Mouse (Mus musculus): Measurements from ENCODE around the gene Olfr1032.
"Not testable (repeated sequence)": the region's sequence is repeated elsewhere in the genome, so short reads cannot be mapped to it uniquely, and the experiment has no call there.

Gene Olfr1032

DNA sequence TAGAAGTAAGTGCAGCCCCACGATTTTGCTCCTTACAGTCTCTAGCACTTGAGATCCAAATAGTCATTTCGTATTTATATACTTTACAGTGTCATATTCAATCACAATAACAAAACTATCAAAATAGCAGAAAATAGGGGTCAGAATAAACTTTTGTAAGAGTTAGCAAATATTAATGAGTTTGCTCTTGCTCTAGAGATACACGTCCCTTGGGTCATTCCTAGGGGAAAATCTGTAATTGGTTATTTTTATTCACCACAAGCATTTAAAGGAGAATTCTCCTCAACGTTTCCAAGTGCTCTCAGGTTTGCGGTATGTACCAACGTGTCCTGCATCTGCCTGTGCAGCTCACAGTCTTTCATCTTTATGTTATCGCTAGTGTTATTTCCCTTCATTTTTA is at the start of gene Olfr1032:
Olfr1032 (plus strand) TSS at position 301 of the 400 bp plus-strand sequence.
- DNase-seq (ENCODE audit: low read depth, low spot score), result no peak

DNA sequence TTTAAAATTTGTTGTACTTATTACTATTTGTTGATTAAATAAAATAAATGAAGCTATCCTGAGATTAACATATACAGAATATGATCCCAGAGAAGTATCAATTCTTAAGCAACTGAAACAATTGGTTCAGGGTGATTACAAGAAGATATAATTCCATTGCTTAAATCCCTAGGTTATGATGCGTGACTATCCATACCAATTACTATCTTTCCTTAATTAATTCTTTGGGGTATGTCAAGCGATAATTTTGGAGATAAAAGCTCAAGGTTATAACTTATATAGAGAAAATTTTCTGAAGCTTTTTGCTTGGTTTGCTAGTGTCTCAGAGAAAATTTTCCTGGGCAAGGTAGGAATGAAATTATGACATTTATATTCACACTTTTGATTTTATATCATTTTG is 31.7 kb upstream of the Olfr1032 start, which contains the start of gene Olfr1029:
Olfr1029 (plus strand) TSS at position 301 of the 400 bp plus-strand sequence.
- no peak for DNase-seq (ENCODE audit: low read depth, low spot score)

DNA sequence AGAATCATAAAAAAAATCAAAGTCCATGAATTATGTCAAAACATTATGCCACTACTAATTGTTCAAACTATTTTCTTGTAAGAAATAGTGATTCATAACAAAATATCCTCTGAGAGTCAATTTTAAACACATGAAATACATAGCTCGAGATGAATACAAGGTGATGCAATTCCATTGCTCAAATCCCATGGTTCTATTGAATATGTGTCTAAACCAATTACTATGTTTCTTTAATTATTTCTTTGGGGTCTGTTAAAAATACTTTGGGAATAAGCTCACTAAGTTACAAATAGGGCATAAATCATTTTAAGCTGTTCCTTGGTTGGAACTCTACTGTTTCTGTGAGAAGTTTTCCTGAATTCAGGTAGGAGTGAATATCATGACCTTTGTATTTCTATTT is 26.4 kb upstream of the Olfr1032 start, which contains the start of gene Olfr1030:
Olfr1030 (plus strand) TSS at position 301 of the 400 bp plus-strand sequence.
- DNase-seq (ENCODE audit: low read depth, low spot score), result no peak

DNA sequence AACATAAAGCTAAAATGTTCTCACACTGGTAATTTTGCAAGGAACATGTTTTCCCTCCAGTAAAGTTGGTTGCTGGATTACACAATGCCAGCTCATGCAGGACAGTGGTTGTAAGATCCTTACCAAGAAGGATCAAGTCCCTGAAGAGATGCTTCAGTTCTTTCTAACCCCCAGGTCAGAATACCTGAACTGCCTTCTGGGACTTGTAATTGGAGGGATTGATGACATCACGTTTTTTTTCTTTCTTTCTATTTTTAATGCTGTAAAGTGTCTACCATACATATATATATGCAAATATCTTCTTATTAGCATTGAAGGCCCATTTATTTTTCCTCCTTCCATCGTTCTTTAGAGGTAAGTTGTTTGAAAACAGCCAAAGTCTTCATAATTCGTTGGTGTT is 15.3 kb upstream of the Olfr1032 start, which contains the start of gene Olfr1031:
Olfr1031 (plus strand) TSS at position 301 of the 400 bp plus-strand sequence.
- DNase-seq (ENCODE audit: low read depth, low spot score), result no peak

DNA sequence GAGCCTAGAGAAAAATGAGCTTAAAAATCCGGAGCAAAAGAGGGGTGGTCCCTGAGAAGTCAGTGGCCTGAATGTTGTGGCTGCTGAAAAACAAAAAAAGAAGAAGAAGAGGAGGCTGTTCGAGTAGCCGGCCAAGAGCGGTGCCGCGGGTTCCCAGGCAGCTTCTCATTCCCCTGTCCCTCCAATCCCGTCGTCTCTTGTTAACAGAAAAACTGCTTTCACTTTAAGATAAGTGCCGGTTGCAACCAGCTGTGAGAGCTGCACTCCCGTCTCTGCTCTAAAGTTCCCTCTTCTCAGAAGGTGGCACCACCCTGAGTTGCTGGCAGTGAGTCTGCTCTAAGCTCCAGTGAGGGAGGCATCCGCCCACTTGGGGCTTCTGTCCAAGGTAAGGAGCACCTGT is 15.1 kb downstream of the Olfr1032 start, which contains the start of gene Olfr1033:
Olfr1033 (plus strand) TSS at position 228 of the 400 bp plus-strand sequence.
- DNase-seq (ENCODE audit: low read depth, low spot score), result not testable (repeated sequence)

DNA sequence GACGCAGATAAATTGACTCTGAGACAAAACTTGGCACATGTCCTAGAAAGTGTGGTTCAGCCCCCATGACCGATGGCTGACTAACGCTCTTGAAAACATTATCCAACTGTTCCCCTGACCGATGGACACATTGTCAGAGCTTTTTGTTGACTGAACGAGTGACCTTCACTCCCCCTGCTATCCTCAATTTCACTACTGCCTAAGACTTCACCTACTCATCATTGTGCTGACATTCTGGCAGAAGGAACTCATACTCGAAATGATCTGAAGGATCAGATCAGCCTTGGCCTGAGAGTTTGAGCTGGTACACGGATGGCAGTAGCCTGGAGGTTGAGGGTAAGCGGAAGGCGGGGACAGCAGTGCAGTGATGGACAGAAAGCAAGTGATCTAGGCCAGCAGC is 16.2 kb downstream of the Olfr1032 start:
- DNase-seq (ENCODE audit: low read depth, low spot score), result not testable (repeated sequence)

DNA sequence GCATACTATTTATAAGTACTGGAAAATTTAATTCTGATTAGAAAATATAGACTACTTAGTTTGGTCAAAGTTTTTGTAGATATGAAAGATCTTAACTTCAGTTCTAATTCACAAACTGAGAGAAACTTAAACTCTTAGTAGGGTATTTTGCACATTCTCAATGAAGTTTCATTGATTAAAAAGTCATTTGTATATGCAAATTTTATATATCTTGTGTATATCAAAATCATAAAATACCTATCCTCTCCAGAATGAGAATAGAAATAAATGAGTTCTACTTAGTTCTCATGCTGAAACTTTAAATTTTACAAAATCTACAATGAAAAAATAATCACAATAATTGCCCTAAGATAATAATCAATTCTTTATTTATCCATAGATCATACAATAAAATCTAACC is 40.2 kb downstream of the Olfr1032 start, which contains the start of gene Olfr1034:
Olfr1034 (plus strand) TSS at position 301 of the 400 bp plus-strand sequence.
- no peak for DNase-seq (ENCODE audit: low read depth, low spot score)

DNA sequence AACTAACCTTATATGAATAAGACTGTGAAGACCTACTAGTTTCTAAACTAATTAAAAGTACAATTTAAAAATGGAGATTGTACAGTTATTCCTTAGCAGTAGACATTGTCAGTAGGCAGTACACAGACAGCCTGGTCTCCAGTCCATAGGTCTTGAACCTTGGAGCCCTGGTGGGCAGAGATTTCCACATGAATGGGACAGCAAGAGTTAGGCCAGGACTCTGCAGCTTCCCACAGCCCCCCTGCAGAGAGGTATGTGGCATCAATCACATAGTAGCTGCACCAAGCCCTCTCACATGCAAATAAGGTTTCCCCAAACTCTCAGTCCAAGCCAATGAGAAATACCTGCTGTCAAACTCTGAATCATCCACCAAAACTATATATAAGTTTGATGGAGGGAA is 45.4 kb downstream of the Olfr1032 start:
- not testable (repeated sequence) for DNase-seq (ENCODE audit: low read depth, low spot score)
